Comparison of ENCODE assay signal across 10 mouse cellular contexts in the genomic region with DNA sequence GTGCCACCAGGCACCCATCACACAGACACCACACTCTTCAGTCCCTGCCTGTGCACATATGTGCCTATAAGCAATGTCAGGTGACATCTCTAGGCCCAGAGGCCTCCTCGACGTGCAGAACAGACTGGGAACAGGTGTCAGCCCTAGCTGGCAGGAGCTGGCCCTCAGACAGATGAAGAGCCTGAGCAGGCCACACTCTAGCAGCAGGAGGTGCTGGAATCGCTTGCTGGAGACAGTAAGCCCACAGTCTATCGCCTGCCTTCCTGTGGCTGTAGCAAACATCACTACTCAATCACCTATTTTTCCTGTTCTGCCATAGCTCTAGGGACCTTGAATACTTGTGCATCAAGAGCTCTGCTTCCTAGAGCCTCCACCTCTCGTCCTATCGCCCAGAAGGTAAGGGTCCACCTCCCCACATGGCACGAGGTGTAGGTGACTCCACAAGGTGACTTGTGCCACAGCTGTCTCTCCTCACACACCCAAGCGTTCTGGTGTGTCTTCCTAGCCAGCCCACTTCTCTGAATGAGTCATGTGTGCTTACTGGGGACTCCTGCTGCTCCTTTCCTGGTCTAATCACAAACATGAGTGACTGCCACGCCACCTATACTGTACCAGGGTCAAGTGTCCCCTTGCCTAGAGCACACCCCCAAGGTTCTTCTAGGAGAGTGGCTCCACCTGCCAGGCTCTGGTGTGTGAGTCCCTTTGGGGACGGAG.
DNase-seq lines count a peak whose midpoint lies in the region; ATAC-seq lines count a peak whose summit lies in the region.
"Had no signal": no experiment of that assay in that cellular context is flagged by ENCODE, and none has a peak within 500 bp of the region (broad histone marks: within the 10 kb centered on the region; RNA-seq: fewer than 3 reads in every experiment).

No protein-coding gene starts in this region.

- H3K9ac ChIP-seq in embryonic facial prominence, embryonic 13.5 days = no peak overlapping the region
- H3K9ac ChIP-seq: neural tube, embryonic 12.5 days had no signal

- no peak for ATAC-seq in embryonic facial prominence, embryonic 13.5 days (ENCODE audit: insufficient number of reproducible peaks, insufficient read depth, low FRiP score, low TSS enrichment, low read depth)

- H3K36me3 ChIP-seq in embryonic facial prominence, embryonic 13.5 days = peaks cover 5% of the 10 kb centered on the region

- DNase-seq in cerebellum, postnatal 14 days = peak; percentile 51 to 54
- no peak for DNase-seq in cerebellum, adult 9-11 months
- DNase-seq in left cerebral cortex, postnatal 4 days = peak; percentile 41
- DNase-seq in left cerebral cortex, postnatal 36 days (ENCODE audit: low spot score in 2 of 2) = no peak
- peak; percentile 55 for DNase-seq in naive thymus-derived CD4-positive, alpha-beta T cell, adult 2 months (ENCODE audit: low read depth)
- no peak for DNase-seq in embryo, embryonic 10.5 days (ENCODE audit: low spot score)
- no peak for DNase-seq in left cerebral cortex, adult 18-20 months (ENCODE audit: low spot score in 2 of 2)
- DNase-seq: lung, adult 2 months had no signal

- H3K4me3 ChIP-seq in embryonic facial prominence, embryonic 13.5 days = no peak overlapping the region
- H3K4me3 ChIP-seq: neural tube, embryonic 12.5 days had no signal

- 73% methylated on average over 10 of the region's 10 CpGs for WGBS in embryonic facial prominence, embryonic 13.5 days

- no peaks in the 10 kb centered on the region for H3K27me3 ChIP-seq in embryonic facial prominence, embryonic 13.5 days
- H3K27me3 ChIP-seq: neural tube, embryonic 12.5 days had no signal

- peak overlapping the region; percentile 22; the same call in 1 of the 2 replicates for H3K27ac ChIP-seq in embryonic facial prominence, embryonic 13.5 days
- H3K27ac ChIP-seq: neural tube, embryonic 12.5 days had no signal

- peaks cover 31% of the 10 kb centered on the region for H3K4me1 ChIP-seq in embryonic facial prominence, embryonic 13.5 days

- no peaks in the 10 kb centered on the region for H3K9me3 ChIP-seq in embryonic facial prominence, embryonic 13.5 days
- H3K9me3 ChIP-seq: neural tube, embryonic 12.5 days had no signal

- intact Hi-C loops in left cerebral cortex, postnatal 4 days (cut with DNase I) = no loop called here
- intact Hi-C loops in left cerebral cortex, postnatal 36 days (cut with DNase I) = no loop called here

- H3K4me2 ChIP-seq in embryonic facial prominence, embryonic 13.5 days = no peak overlapping the region
- H3K4me2 ChIP-seq: neural tube, embryonic 12.5 days had no signal

Comparison
In these comparisons a context has a peak if more than half of its experiments do, and no peak if none do; other contexts are left out.
1. DNase-seq: peak in cerebellum, postnatal 14 days (2 of 2), left cerebral cortex, postnatal 4 days (single experiment) and naive thymus-derived CD4-positive, alpha-beta T cell, adult 2 months (single experiment); none in cerebellum, adult 9-11 months (single experiment), left cerebral cortex, postnatal 36 days (0 of 2), embryo, embryonic 10.5 days (single experiment) and left cerebral cortex, adult 18-20 months (0 of 2).